Mouse (Mus musculus): ENCODE measurements at regions not wholly inside any gene's neighbourhood (a gene's known extent, or its start where the extent isn't known, plus 50 kb on each side); places are given as distances from the start of the nearest gene placed in this dataset.

DNA sequence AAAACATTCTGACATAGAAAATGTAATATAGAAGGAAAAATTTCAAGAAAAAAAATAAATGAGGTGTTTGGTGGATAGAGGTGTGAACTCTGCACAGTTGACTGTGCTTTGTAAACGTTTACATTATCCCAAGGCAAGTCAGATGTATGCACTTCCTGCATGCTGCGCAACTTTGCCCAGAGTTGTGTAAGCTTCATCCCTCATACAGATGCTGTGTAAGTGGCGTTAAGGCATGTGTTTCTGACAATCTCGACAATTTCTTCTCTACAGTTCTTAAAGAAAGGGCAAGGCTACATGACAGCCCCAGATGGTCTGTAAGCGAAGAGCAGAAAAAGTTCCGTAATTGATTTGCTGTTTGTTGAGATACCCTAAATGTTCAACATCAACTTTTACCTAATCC, 476.6 kb upstream of the Pitx2 start:
- no peak for ATAC-seq (ENCODE audit: extremely low read depth, insufficient number of reproducible peaks, low FRiP score, poor library complexity, severe bottlenecking)

DNA sequence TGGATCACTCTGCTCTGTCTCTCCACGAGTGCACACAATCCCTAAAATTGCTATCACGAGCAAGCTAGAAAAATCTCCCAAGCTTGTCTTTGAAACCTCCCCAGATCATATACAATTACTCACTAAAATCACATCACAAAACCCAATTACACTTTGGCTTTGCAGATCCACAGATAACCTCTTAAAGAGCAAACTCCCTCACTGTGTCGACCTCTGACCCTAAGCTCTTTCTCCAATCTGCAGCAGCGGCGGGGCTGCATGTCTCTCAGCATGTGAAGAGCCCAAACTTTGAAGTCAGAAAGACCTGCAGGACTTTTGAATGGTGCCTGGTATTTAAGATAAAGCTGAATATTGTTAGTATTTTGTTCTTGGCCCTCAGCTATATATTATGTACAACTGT, 479.4 kb upstream of the Pitx2 start:
- no peak for ATAC-seq (ENCODE audit: extremely low read depth, insufficient number of reproducible peaks, low FRiP score, poor library complexity, severe bottlenecking)

DNA sequence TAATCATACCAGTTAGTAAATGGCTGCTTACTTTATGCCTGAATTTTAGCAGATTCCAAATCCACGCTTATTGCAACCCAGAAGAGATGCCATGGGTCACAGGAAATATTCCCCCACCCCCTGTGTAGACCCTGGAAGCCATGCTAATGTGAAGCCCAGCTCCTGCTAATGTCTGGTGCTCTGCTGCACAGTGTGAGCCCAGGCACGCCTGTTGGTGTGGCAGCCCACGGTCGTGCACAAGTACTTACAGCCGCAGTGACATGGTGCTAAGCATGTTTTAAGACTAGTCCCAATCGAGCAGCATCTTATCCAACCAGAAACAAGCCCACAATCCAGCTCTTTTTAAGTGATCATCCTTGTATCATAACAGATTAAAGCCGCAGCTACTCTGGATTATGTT, 480.5 kb upstream of the Pitx2 start:
- no peak for ATAC-seq (ENCODE audit: extremely low read depth, insufficient number of reproducible peaks, low FRiP score, poor library complexity, severe bottlenecking)

DNA sequence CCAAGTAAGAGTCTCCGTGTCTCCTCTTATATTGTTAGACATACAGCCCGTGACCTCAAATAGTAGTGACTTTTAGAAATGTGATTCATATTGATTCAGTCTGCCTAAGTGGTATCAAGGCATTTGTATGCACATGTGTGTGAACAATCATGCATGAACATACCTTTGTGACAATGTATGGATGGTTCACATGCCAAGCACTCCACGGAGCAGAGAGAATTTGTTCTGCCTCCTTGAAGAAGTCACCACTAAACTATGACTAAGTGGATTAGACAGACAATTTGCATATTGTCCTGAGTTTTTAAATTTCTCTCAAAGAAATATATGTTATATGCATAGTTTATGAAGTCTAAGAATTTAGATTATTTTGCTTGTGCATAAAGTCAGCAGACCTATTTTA, 492.4 kb upstream of the Pitx2 start:
- ATAC-seq (ENCODE audit: extremely low read depth, insufficient number of reproducible peaks, low FRiP score, poor library complexity, severe bottlenecking), result no peak

DNA sequence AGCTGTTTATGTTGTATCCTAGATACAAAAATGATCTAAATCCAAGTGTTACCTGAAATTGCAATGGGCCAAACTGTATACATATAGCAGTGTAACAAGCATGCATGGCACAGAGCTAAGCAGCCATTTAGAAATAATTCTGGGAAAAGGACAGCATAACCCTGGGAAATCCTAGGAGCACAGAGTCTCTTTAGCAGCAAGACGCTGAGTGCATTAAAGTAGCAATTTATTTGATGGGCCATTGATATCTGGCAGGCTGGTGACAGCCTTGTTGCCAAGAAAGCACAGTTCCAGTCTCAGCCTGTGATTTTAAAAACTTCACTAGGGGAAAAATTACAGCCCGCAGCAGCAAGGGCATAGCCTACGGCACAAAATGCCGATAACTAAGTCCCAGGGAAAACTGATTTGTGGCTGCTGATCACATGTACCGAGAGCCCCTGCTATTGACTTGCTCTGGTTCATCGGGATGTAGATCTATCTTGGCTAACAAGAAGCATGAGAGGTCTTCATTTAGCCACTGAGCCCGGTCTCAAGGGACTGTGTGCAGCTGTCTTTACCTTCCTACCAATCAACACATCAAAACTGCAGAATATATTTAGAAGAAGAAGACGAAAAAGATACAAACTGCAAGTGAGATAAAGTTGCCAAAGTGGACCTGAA, 531.1 kb upstream of the Pitx2 start:
- no peak for ATAC-seq (ENCODE audit: extremely low read depth, insufficient number of reproducible peaks, low FRiP score, poor library complexity, severe bottlenecking)

DNA sequence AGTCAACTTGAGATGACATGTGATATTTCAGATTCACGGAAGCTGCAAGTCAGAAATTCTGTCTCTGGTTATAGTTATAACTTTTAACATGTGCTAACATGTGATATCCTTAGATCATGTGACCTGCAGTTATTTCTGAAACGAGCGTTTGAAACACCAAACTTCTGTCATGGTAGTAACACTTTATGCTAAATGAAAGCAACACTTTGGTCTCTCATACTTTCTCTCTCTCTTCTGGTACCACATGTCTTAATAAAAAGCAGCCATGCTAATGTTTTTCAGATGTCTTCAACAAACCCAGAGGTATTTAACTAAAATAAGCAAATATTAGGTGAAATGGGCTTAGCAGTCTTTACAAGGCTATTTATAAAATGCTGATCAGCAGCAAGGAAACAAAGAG, 534.5 kb upstream of the Pitx2 start:
- no peak for ATAC-seq (ENCODE audit: extremely low read depth, insufficient number of reproducible peaks, low FRiP score, poor library complexity, severe bottlenecking)

DNA sequence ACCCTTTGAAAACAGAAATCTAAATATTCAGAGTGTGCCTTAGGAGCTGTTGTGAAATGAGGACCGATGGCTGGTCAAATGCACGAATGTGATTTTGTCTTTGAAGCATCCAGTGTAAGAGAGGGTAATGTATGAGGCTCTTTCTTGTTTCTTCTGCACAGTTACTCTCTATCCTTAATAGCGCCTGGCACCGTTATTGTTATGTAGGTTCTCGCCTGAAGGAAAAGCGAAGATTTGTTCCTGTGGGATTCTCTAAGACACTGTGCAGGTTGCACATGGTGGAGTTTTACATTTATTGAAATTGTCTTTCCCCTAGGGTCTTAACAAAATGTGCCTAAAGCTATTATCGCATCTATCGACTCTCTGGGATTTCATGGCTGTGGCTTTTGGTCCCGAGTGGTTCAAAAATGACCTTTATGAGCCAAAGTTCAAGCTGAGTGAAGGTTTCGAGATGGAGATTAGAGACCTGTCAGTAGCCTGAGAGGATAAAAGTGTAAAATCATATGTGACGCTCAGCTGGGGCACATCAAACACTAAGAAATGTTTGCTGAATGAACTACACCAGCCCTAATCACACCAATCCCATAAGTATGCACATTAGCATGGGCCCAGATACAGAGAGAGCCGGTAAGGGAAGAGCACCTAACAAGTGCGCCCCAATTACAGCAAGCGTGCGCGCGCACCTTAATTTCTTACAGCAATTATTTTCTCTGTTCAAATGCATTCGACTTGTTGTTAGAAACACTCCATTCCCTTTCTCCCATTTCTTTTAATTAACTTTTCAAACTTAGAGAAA, 562.5 kb upstream of the Pitx2 start:
- no peak for ATAC-seq (ENCODE audit: extremely low read depth, insufficient number of reproducible peaks, low FRiP score, poor library complexity, severe bottlenecking)

DNA sequence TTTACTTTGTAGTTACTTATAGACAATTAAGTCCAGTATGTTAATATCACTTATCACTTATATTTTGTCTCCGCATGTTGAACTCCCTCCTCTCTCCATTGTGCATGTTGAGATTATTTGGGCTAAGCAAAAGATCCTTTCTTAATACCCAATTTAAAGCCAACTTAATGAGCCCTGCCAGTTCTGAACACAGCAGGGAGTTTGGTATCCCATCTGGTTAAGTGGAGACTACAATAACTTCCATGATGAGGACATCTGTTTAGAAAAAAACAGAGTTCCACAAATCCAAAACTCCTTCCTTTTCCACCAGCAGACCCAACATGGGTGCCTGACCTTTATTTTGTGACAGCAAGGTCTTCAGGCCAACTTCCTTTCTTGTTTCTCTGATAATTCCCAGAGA, 572.0 kb upstream of the Pitx2 start:
- no peak for ATAC-seq (ENCODE audit: extremely low read depth, insufficient number of reproducible peaks, low FRiP score, poor library complexity, severe bottlenecking)

DNA sequence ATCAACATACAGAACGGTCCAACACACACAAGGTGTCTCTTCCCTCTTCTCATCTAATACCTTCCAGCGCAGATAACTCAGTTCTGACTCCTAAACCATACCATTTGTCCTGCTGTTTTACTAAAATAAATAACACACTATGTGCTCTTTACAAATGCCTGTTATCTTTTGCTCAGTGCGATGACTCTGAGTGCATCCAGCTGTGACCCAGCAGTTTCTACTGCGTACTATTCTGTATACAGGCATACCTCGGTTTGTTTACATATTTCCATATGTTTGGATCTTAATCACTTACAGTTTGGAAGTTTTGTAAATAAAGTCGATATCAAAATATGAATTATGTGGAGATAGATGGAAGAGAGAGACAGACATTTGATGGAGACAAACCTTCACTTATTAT, 583.0 kb upstream of the Pitx2 start:
- ATAC-seq (ENCODE audit: extremely low read depth, insufficient number of reproducible peaks, low FRiP score, poor library complexity, severe bottlenecking), result no peak

DNA sequence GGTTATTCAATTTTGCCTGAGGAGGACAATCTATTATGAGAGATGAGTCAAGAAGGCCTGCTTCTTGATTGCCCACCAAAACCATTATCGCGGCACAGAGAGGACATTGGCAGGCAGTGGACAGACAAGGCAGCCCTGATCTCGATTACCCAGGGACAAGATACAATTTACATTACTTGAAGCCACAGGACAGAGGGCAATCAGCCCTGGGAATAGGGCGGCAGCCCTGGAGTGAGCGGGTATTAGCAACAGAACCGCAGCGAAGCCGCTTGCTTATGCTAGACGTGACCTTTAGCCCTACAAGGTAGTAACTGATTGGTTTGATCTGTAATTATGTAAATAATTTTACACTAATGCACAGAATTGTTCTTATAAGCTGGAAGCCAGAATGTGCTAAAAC, 586.0 kb upstream of the Pitx2 start:
- ATAC-seq (ENCODE audit: extremely low read depth, insufficient number of reproducible peaks, low FRiP score, poor library complexity, severe bottlenecking), result no peak

DNA sequence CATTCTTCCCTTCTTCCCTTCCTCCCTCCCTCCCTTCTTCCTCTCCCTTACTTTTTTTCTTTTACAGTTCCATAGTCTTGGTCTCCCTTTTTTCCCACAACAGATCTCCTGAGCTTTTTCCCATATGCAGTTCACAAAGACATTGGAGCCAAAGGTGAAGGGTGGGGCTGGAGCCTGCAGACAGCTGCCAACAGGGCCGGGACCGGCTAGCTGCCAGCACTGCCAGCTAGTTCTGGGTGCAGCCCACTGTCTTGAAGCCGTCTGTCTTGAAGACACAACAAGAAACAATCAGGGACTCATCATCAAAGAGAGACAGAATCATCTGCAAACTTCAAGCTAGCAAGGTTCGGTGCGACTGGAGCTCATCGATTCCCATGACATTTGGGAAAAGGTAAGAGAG, 588.9 kb upstream of the Pitx2 start:
- no peak for ATAC-seq (ENCODE audit: extremely low read depth, insufficient number of reproducible peaks, low FRiP score, poor library complexity, severe bottlenecking)

DNA sequence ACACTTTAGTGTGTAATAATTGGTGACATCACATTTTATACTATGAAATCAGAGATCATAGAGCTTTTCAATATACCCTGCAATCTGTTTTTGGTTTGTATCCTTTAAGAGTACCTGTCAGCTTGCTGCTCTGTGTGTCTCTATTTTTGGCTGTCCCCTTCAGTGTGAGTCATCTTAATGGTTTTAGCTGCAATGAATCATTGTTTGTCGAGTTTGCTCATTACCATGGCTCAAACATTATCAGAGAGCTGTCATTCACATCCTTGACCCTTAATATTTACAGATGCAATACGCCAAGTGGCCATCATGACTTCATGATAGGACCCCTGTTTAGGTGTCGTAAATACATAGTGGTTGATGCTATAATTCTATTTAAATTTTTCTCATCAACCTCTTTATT, 591.0 kb upstream of the Pitx2 start:
- ATAC-seq (ENCODE audit: extremely low read depth, insufficient number of reproducible peaks, low FRiP score, poor library complexity, severe bottlenecking), result no peak

DNA sequence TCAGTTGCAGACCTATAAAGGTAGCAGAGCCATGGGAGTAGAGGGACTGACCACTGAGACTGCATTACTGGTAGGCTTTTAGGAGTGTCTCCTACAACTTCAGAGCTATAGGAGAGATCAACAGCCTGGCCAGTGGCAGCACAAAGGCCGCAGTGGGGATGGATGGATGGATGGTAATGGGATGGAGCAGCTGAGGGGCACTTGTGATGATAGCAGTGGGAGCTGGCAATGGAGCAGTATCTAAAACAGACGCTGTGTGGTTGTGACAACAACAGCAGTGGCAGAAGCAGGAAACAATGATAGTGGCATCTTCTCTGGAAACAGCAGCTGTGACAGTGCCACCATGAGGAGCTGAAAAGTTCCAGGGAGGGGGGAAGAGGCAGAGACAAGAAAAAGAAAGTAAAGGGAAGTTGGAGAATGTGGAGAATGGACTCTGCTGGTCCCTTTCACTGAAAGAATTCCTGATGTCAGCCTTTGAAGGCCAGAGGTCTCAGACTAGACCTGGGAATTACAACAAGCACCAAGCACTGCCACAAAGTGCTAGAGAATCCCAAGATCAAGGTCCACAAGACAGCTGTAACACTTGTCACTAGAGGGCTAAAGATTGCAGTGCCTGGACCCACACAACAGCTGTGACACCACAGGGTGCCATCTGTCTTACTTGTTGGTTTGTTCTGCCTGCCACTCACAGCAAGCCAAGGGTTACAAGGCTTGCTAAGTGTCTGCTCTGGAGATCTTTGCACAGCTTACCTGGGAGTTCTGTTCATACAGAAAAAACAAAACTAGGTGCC, 624.1 kb upstream of the Pitx2 start:
- ATAC-seq (ENCODE audit: extremely low read depth, insufficient number of reproducible peaks, low FRiP score, poor library complexity, severe bottlenecking), result no peak

DNA sequence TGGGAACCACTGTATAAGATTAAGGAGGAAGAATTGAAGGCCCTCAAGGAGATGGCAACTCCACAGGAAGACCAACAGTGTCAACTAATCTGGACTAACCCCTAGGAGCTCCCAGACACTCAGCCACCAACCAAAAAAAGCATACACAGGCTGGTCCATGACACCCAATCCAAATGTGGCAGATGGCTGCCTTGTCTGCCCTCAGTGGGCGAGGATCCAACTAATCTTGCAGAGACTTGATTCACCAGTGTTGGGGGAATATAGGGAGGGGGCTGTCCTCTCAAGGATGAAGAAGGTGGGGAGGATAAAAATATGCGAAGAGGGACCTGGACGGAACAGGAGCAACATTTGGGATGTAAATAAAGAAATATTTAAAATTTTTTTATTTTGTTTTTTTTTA, 629.1 kb upstream of the Pitx2 start:
- no peak for ATAC-seq (ENCODE audit: extremely low read depth, insufficient number of reproducible peaks, low FRiP score, poor library complexity, severe bottlenecking)

DNA sequence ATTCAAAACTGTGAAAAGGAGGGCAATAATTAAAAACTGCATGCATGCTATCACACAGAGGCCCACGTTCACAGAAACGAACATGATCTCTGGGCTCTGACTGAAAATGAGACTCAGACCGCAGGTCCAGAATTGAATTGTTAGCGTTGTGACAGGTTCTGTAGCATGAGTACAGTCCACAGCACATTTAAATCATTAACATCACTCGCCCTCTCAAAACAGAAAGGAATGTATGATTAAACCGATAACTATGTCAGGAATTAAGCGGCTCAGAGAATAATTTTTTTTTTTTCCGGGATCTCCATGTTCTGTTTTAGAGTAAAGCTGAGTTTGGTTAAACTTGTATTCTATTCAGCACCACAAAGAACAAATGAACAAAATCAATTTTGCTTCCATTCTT, 634.3 kb upstream of the Pitx2 start:
- no peak for ATAC-seq (ENCODE audit: extremely low read depth, insufficient number of reproducible peaks, low FRiP score, poor library complexity, severe bottlenecking)

DNA sequence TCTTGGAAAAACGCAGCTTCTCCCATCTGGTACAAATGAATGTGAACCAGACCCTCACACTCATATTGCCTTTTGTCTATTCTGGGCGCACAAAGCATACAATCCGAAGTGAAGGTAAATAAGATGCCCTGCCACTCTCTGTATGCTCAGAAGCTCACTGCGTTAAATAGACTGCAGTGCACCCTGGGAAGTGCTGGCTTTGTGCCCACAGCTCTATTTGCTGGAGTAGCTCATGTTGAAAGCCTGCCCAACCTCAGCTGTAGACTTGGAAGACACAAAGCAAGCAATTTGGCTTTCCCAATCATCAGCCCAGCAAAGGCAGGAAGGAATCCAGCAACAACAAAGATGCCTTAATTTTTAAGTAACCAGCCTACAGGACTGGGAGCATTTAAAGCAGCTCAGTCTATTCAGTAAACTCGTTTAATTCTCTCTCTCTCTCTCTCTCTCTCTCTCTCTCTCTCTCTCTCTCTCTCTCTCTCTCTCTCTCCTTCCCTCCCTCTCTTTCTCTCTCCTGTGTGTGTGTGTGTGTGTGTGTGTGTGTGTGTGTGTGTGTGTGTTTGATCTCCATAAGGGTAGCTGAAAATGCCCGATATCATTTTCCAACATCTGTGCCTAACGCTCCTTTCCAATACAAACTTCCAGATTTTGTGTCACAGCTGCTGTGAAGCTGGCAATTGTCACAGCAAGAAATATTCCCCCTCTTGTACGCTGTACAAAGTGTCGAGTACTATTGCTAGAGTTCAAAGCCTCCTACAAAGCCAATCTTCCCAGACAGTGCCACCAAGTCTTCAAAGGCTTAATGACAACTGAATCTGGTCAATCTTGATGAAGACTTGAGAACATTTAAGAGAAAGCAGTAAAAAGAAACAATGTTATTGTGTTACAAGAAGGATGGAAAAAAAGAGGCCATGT, 650.5 kb upstream of the Fam241a start:
- no peak for ATAC-seq (ENCODE audit: extremely low read depth, insufficient number of reproducible peaks, low FRiP score, poor library complexity, severe bottlenecking)

DNA sequence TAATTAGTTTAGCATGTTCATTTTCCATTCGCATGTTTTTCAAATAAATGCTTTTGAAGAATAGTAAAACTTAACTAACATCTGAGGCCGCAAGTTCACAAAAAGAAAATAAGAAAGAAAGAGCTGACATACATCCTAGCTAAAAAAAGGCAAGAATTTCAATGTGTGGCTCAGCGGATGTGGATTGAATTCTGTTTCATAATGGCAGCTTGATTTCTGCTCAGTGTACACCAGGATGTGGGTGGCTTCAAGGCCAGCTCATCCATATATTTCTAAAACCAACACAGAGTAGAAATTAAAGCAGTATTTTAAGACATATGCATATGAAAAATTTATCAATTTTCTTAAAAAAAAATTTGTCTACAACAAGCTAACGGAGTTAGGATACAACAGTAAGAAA, 629.3 kb upstream of the Fam241a start:
- no peak for ATAC-seq (ENCODE audit: extremely low read depth, insufficient number of reproducible peaks, low FRiP score, poor library complexity, severe bottlenecking)

DNA sequence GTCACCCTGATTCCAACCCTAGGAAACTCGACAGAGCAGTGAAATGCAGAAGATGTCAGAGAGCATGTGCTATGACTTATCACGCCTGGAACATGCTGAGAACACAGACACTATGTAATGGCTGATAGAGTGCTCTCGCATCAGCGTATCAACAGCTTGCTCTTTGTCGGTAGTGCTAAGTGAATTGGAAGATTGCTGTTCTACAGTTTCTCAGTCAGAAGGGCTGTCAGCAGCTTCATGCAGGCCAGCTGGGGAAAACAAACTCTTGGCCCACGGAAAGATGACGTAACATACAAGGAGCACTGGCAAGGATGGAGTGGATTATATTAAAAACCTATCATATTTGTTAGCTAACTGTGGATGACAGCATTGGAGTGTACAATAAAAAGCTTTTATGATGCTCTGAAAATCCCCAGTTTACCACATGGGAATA, 624.6 kb upstream of the Fam241a start:
- ATAC-seq (ENCODE audit: extremely low read depth, insufficient number of reproducible peaks, low FRiP score, poor library complexity, severe bottlenecking), result no peak

DNA sequence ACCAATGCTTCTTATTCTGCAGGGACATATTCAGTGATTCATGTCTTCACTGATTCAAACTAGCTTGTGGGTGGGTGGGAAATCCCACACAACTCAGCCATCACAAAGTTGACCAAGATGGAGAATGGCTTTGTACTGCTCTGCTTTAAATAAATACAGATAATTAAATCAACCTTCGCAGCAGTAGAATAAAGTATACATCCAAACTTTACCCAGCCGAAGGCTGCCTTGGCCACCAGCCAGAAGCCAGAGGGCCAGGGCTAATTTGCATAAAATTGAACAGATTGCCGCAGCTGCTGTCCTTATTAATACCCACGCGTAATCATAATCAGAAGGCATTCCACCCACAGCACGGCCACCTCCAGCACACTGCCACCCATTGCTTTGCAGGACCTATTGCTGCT, 623.8 kb upstream of the Fam241a start:
- no peak for ATAC-seq (ENCODE audit: extremely low read depth, insufficient number of reproducible peaks, low FRiP score, poor library complexity, severe bottlenecking)

All from neutrophil, adult 5-6 weeks (primary cell).